Mouse (Mus musculus) forebrain, embryonic 14.5 days (tissue): Measurements from ENCODE around the gene Cox8a. TPM values are rescaled to one million over a fixed set of nuclear protein-coding genes. Genes with fewer than 3 reads are reported as not detected.

Source experiments
- ATAC-seq: fragments of 200-750 bp; cut with Nextera tagmentation; 2 replicates; pipeline ENCODE4 v1.8.0; 2017; ENCODE audit warnings: mild to moderate bottlenecking, moderate library complexity
- DNase-seq: peaks from one replicate; pipeline ENCODE4 v3.0.0-alpha.2; 2015; ENCODE audit warnings: low spot score
- H3K27ac ChIP-seq: fragments of 300-500 bp; sonication (generic); 2 replicates; pipeline ENCODE4 v1.5.1; 2014; ENCODE audit warnings: low read depth, mild to moderate bottlenecking, control low read depth, low read length, moderate library complexity
- H3K27me3 ChIP-seq: fragments of 300-500 bp; sonication (generic); replicated peaks from 2 replicates; pipeline ENCODE4 v1.6.1; 2014; ENCODE audit warnings: low read length, control low read depth, mixed read lengths; ENCODE audit not compliant: control insufficient read depth, insufficient read depth
- H3K36me3 ChIP-seq: fragments of 300-500 bp; sonication (generic); 2 replicates; pipeline ENCODE4 v1.6.1; 2014; ENCODE audit warnings: low read length, control low read depth; ENCODE audit not compliant: control insufficient read depth, insufficient read depth
- H3K4me1 ChIP-seq: fragments of 300-500 bp; sonication (generic); 2 replicates; pipeline ENCODE4 v1.6.1; 2014; ENCODE audit warnings: antibody characterized with exemption, low read length, control low read depth; ENCODE audit not compliant: control insufficient read depth, insufficient read depth
- H3K4me2 ChIP-seq: fragments of 300-500 bp; sonication (generic); 2 replicates; pipeline ENCODE4 v1.6.1; 2014; ENCODE audit warnings: mild to moderate bottlenecking, control low read depth, low read length
- H3K4me3 ChIP-seq: fragments of 300-500 bp; sonication (generic); 2 replicates; pipeline ENCODE4 v1.5.1; 2014; ENCODE audit warnings: low read depth, low read length, control low read depth
- H3K9ac ChIP-seq: fragments of 300-500 bp; sonication (generic); 2 replicates; pipeline ENCODE4 v1.6.1; 2014; ENCODE audit warnings: mild to moderate bottlenecking, low read length, control low read depth, moderate library complexity
- H3K9me3 ChIP-seq: fragments of 300-500 bp; sonication (generic); replicated peaks from 2 replicates; pipeline ENCODE4 v1.6.1; 2016; ENCODE audit warnings: low read length, control low read depth, mixed read lengths; ENCODE audit not compliant: control insufficient read depth
- WGBS: fragments of 180-500 bp; shearing (Covaris S2); extraction: QIAGEN DNeasy Blood & Tissue Kit; methylation state at CpG from one replicate; pipeline ENCODE4 v1.1.7; 2014; 5-methylcytosine and 5-hydroxymethylcytosine counted together
- polyA plus RNA-seq: library from polyadenylated mRNA; unstranded; fragments of >200 nt; fragmentation: Nextera tagmentation; extraction: Ambion mirVana; gene quantifications from 2 replicates; pipeline ENCODE4 v1.2.1, GENCODE M21; 2014

The Cox8a gene
- polyA plus RNA-seq, 1 experiment from 2014 or later, result 935 TPM

GRCm38 (mm10) chr19:7234537-7235221, 17.3 kb upstream of the Cox8a start:
- H3K9me3 ChIP-seq, result no peaks in the 10 kb centered on the region
- H3K4me3 ChIP-seq, result no peak overlapping the region
- no peak overlapping the region for H3K9ac ChIP-seq
- H3K4me2 ChIP-seq, result no peak overlapping the region
- H3K27ac ChIP-seq, result no peak overlapping the region
- DNase-seq (peak; percentile 89), ATAC-seq (peak; percentile 92)
- H3K27me3 ChIP-seq, result no peaks in the 10 kb centered on the region
- peaks cover 50% of the 10 kb centered on the region for H3K36me3 ChIP-seq
- 50% methylated on average over 8 of the region's 8 CpGs for WGBS
- H3K4me1 ChIP-seq, result peaks cover under 1% of the 10 kb centered on the region

- no peak overlapping the region for H3K4me2 ChIP-seq
- no peaks in the 10 kb centered on the region for H3K27me3 ChIP-seq
- H3K9ac ChIP-seq, result no peak overlapping the region
- WGBS, result 79% methylated on average over 6 of the region's 6 CpGs
- no peak for DNase-seq
- H3K27ac ChIP-seq, result no peak overlapping the region
- H3K36me3 ChIP-seq, result peaks cover 55% of the 10 kb centered on the region
- no peaks in the 10 kb centered on the region for H3K9me3 ChIP-seq
- no peak for ATAC-seq
- H3K4me1 ChIP-seq, result no peaks in the 10 kb centered on the region
- no peak overlapping the region for H3K4me3 ChIP-seq
Measured at GRCm38 (mm10) chr19:7226511-7226914, 9.1 kb upstream of the Cox8a start.

- H3K4me3 ChIP-seq, result no peak overlapping the region
- DNase-seq (no peak), ATAC-seq (no peak)
- H3K27me3 ChIP-seq, result no peaks in the 10 kb centered on the region
- no peak overlapping the region for H3K9ac ChIP-seq
- H3K4me1 ChIP-seq, result no peaks in the 10 kb centered on the region
- no peak overlapping the region for H3K27ac ChIP-seq
- H3K9me3 ChIP-seq, result no peaks in the 10 kb centered on the region
- 88% methylated on average over 9 of the region's 9 CpGs for whole genome bisulfite sequencing
- peaks cover 42% of the 10 kb centered on the region for H3K36me3 ChIP-seq
- no peak overlapping the region for H3K4me2 ChIP-seq
Measured at GRCm38 (mm10) chr19:7225096-7225690, 7.8 kb upstream of the Cox8a start.

GRCm38 (mm10) chr19:7224253-7224652, 6.8 kb upstream of the Cox8a start:
- no peak overlapping the region for H3K27ac ChIP-seq
- no peak overlapping the region for H3K4me2 ChIP-seq
- H3K4me3 ChIP-seq, result no peak overlapping the region
- peaks cover 33% of the 10 kb centered on the region for H3K36me3 ChIP-seq
- H3K27me3 ChIP-seq, result no peaks in the 10 kb centered on the region
- no peak overlapping the region for H3K9ac ChIP-seq
- no peaks in the 10 kb centered on the region for H3K4me1 ChIP-seq
- no peak for ATAC-seq
- H3K9me3 ChIP-seq, result no peaks in the 10 kb centered on the region
- DNase-seq, result no peak
- 91% methylated on average over 3 of the region's 3 CpGs for WGBS

- no peaks in the 10 kb centered on the region for H3K27me3 ChIP-seq
- H3K36me3 ChIP-seq, result peaks cover 27% of the 10 kb centered on the region
- no peak overlapping the region for H3K4me3 ChIP-seq
- H3K27ac ChIP-seq, result no peak overlapping the region
- no peak overlapping the region for H3K4me2 ChIP-seq
- no peak for ATAC-seq
- H3K4me1 ChIP-seq, result no peaks in the 10 kb centered on the region
- H3K9ac ChIP-seq, result no peak overlapping the region
- no peak for DNase-seq
- H3K9me3 ChIP-seq, result no peaks in the 10 kb centered on the region
Measured at GRCm38 (mm10) chr19:7223488-7223887, 6.1 kb upstream of the Cox8a start.

- H3K4me1 ChIP-seq, result peaks cover 2% of the 10 kb centered on the region; the same call in 1 of the 2 replicates
- WGBS, result 77% methylated on average over 6 of the region's 6 CpGs
- no peaks in the 10 kb centered on the region for H3K27me3 ChIP-seq
- no peak for ATAC-seq
- H3K4me2 ChIP-seq, result no peak overlapping the region
- no peak for DNase-seq
- H3K9ac ChIP-seq, result no peak overlapping the region
- H3K27ac ChIP-seq, result no peak overlapping the region
- no peaks in the 10 kb centered on the region for H3K9me3 ChIP-seq
- no peak overlapping the region for H3K4me3 ChIP-seq
- H3K36me3 ChIP-seq, result peaks cover 15% of the 10 kb centered on the region
Measured at GRCm38 (mm10) chr19:7222196-7222595, 4.8 kb upstream of the Cox8a start.

- H3K27me3 ChIP-seq, result no peaks in the 10 kb centered on the region
- 95% methylated on average over 5 of the region's 5 CpGs for WGBS
- peaks cover 8% of the 10 kb centered on the region for H3K4me1 ChIP-seq
- ATAC-seq (no peak), DNase-seq (no peak)
- no peaks in the 10 kb centered on the region for H3K9me3 ChIP-seq
- H3K4me2 ChIP-seq, result no peak overlapping the region
- H3K36me3 ChIP-seq, result peaks cover 18% of the 10 kb centered on the region
- H3K27ac ChIP-seq, result no peak overlapping the region
- no peak overlapping the region for H3K4me3 ChIP-seq
- no peak overlapping the region for H3K9ac ChIP-seq
Measured at GRCm38 (mm10) chr19:7218753-7219152, 1.3 kb upstream of the Cox8a start.

GRCm38 (mm10) chr19:7217926-7218267, 481 bp upstream of the Cox8a start:
- H3K4me1 ChIP-seq, result peaks cover 8% of the 10 kb centered on the region
- no peak overlapping the region for H3K27ac ChIP-seq
- H3K36me3 ChIP-seq, result peaks cover 22% of the 10 kb centered on the region
- H3K4me2 ChIP-seq, result peak overlapping the region; percentile 78
- ATAC-seq (peak; percentile 16), DNase-seq (no peak)
- no peaks in the 10 kb centered on the region for H3K27me3 ChIP-seq
- no peaks in the 10 kb centered on the region for H3K9me3 ChIP-seq
- 8% methylated on average over 6 of the region's 6 CpGs for WGBS
- peak overlapping the region; percentile 83 for H3K4me3 ChIP-seq
- peak overlapping the region; percentile 40; the same call in 1 of the 2 replicates for H3K9ac ChIP-seq

- Histone ChIP-seq H3K27me3 (no peaks in the 10 kb centered on the region), H3K4me1 (peaks cover 8% of the 10 kb centered on the region), H3K4me3 (no peak overlapping the region), H3K36me3 (peaks cover 28% of the 10 kb centered on the region), H3K9ac (no peak overlapping the region), H3K27ac (no peak overlapping the region), H3K4me2 (no peak overlapping the region), H3K9me3 (no peaks in the 10 kb centered on the region)
- DNase-seq (peak; percentile 30), ATAC-seq (no peak)
- WGBS, result 84% methylated on average over 5 of the region's 5 CpGs
Measured at GRCm38 (mm10) chr19:7214484-7214883, 2.9 kb downstream of the Cox8a start.
